Mouse (Mus musculus) lung, adult 18-20 months (tissue): ENCODE measurements at regions not wholly inside any gene's neighbourhood (a gene's known extent, or its start where the extent isn't known, plus 50 kb on each side); places are given as distances from the start of the nearest gene placed in this dataset.
A peak's percentile ranks its signal among the peaks of the same experiment; 100 is the strongest.

ENCODE experiments used
- DNase-seq, 2 experiments: peaks; one replicate each; pipeline ENCODE4 v3.0.0; 2022; ENCODE audit warnings: mixed read lengths in 2 of 2

DNA sequence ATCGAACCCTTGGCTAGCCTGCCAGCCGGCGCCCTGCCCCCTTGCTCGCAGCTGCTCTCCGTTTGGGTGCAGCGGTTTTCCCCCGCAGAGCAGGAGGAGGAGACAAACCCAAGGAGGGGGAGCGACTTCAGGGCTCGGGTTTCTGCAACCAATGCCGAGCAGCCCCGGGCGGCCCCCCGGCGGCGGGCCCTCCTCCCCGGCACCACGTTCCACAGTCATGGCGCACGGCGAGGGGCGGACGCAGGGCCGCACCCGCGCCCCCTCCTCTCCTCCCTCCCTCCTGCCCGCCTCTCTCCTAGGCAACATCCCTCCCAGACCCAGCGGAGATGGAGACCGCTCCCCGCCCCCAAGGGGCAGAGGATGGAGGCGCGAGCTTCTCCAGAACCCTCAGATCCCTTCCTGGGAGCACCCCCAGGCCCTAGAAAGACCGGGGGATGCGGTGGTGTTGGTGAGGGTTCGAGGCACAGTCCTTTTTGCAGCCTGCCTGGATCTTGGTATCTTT lies 129.4 kb upstream of the Ubr2 start:
- peak; percentile 86 to 90 for DNase-seq

GRCm38 (mm10) chr17:47139171-47139617 lies 128.8 kb upstream of the Ubr2 start:
- DNase-seq: no peak

GRCm38 (mm10) chr17:47138174-47138573 lies 127.8 kb upstream of the Ubr2 start:
- DNase-seq: no peak

- DNase-seq: no peak
These were observed 125.0 kb upstream of the Ubr2 start for GRCm38 (mm10) chr17:47135391-47135790.

DNA sequence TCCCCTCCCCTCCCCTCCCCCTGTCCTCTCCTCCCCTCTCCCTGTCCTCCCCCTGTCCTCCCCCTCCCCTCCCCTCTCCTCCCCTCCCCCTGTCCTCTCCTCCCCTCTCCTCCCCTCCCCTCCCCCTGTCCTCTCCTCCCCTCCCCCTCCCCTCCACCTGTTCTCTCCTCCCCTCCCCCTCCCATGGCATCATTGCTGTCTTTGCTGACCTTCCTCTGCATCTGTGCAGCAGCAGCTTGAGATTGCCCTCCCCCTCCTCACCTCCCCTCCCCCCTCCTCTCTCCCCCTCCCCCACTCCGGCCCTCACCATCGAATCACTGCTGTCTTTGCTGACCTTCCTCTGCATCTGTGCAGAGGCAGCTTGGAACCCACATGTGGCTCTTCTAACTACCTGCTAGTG lies 123.4 kb upstream of the Ubr2 start:
- DNase-seq: no peak

- DNase-seq: no peak
These were observed 117.2 kb upstream of the Ubr2 start for GRCm38 (mm10) chr17:47127571-47127970.

DNA sequence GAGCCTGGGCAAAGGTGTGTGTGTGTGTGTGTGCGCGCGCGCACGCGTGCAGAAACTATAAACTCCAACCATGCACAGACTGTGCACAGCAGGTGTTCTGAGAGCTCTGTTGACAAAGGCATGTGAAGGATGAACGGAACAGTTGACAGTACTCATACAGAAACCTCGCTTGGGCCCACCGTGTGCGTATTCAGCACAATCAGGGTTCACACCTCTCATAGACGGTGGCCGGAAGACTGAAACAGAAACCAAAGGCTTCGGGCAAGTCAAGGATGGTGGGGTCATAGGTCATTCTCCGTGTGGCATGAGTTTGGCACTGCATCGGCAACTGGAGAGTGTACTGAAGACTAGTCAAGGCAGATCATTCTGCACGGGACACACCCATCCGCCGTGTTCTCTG lies 113.2 kb upstream of the Ubr2 start:
- DNase-seq: no peak

DNA sequence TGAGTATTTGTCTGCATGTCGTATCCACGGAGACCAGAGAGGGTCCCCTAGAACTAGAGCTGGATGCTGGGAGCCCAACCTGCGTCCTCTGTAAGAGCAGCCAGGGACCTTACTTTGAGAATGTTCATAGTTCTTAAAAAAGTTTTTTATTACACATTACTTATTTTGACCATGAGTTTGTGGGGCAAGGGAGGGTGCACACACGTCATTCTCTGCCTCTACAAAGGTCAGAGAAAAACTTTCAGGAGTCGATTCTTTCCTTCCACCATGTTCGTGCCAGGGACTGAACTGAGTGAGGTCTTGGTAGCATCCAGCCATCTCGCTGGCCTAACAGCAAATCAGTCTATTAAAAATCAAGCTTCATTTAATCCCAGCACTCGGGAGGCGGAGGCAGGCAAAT lies 111.9 kb upstream of the Ubr2 start:
- DNase-seq: no peak

DNA sequence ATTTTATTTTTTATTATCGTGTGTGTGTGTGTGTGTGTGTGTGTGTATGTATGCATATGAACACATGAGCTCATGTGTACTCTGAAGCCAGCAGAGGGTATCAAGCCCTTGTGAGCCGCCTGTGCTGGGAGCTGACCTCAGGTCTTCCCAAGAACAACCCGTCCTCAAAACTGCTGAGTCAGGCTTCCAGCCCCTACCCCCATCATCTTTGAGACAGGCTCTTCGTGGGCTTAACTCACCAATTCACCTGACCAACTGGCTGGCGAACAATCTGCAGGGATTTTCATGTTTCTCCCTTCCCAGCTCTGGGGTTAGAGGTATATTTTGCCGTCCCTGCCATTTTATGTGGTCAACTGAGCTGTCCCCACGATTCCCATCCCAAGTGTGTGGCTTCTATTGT lies 107.7 kb upstream of the Ubr2 start:
- no peak for DNase-seq

DNA sequence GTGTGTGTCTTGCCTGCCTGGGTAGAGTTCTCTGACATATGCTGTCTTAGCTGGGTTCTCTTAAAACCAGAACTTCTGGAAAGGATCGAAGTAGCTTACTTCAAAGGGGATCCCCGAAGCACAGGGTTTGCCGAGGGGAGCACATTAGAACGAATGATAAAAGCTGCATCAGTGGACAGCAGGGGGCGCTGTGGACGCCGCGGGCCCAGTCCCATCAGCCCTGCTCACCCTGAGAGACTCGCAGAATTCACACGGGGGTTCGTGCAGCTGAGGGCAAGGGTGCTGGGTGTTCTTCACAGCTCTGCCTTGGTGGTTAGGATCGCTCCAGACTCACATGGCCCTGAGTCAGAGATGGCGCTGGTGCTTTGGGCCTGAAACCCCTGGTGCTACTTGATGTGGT lies 105.4 kb upstream of the Ubr2 start:
- peak in 1 of 2 experiments; percentile 19 for DNase-seq

DNA sequence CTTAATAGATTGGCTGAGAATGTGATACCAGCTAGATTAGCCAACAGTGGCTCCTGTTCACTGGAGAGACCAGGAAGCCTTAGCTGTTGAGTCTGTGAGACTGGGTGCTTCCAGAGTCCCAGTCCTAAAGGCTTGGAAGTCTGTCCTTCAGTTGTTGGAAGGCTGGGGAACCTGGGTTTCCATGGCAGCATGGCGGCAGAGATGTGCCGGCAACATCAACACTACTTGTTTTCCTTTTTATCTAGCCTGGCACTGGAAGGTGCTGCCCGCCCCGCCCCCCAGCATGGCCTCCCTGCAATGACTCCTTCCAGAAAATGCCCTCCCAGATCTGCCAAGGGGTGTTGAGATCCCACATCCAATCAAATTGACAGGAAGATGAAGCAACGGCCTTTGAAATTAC lies 104.8 kb upstream of the Ubr2 start:
- no peak for DNase-seq

- no peak for DNase-seq
These were observed 104.4 kb upstream of the Ubr2 start for GRCm38 (mm10) chr17:47114736-47115135.

- peak in 1 of 2 experiments; percentile 28 for DNase-seq
These were observed 102.3 kb upstream of the Ubr2 start for GRCm38 (mm10) chr17:47112556-47113225.

DNA sequence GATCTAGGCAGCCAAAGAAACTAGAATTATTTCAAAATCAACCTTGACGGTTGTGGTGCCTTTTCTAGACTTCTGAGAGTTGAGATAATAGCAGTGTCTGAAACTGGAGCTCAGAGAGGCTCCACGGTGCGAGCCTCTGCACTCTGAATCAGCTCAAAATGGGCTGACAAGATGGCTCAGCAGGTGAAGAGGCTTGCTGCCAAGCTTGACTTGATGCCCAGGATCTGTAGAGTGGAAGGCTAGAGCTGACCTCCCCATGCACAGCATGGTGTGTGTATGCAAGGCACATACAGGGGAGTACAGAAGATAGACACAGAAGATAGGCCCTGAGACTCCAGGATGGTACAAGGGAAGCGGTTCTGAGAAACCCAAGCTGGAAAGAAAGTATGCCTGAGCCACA lies 100.5 kb upstream of the Ubr2 start:
- DNase-seq: no peak

DNA sequence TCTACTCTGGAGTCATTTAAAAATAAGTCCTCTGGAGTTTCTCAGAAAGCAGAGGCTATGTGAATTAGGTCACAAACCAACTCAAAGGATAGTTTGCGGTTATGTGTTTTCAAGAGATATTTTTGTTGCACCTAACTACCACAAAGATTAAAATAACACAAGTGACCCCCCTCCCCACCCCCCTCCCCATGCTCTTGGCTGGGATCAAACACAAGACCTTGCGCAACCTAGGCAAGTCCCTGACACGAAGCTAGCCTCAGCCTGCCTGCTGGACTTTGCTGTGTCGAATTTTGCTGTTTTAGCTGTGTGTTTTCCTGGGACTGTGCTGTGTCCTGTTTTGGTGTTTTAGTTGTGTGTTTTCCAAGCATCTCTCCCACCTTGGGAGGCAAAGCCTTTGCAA lies 94.0 kb upstream of the Ubr2 start:
- no peak for DNase-seq

DNA sequence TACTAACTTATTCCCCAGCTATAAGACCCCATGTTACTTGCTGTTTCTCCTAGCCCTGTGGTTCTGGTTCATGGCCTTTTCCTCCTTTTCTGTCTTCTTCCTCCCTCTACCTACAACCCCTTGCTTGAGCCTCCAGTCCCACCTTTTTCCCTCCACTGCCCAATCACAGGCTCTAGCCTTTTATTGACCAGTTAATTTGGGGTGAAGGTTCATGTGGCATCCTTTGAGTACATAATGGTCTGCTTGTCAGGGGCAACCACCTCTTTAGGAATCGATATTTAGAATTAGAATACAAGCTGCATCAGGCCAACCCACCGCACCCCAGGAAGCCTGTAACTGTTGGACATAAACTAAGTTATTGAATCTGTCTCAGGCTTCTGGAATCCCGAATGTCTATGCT lies 84.8 kb upstream of the Ubr2 start:
- DNase-seq: no peak

GRCm38 (mm10) chr17:47092076-47092475 lies 81.7 kb upstream of the Ubr2 start:
- no peak for DNase-seq

- peak; percentile 29 to 40 for DNase-seq
These were observed 79.4 kb upstream of the Ubr2 start for GRCm38 (mm10) chr17:47089769-47090168.

DNA sequence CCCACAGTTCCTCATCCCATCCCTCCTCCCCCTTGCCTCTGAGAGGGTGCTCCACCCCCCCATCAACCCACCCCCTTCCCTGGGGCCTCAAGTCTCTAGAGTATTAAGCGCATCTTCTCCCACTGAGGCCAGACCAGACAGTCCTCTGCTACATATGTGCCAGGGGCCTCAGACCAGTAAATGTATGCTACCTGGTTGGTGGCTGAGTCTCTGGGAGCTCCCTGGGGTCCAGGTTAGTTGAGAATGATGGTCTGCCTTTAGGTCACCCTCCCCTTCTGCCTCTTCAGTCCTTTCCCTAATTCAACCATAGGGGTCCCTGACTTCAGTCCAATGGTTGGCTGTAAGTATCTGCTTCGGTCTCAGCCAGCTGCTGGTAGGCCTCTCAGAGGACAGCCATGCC lies 58.9 kb upstream of the Ubr2 start:
- no peak for DNase-seq

GRCm38 (mm10) chr17:47065307-47065901 lies 55.0 kb upstream of the Ubr2 start:
- peak; percentile 15 to 34 for DNase-seq

DNA sequence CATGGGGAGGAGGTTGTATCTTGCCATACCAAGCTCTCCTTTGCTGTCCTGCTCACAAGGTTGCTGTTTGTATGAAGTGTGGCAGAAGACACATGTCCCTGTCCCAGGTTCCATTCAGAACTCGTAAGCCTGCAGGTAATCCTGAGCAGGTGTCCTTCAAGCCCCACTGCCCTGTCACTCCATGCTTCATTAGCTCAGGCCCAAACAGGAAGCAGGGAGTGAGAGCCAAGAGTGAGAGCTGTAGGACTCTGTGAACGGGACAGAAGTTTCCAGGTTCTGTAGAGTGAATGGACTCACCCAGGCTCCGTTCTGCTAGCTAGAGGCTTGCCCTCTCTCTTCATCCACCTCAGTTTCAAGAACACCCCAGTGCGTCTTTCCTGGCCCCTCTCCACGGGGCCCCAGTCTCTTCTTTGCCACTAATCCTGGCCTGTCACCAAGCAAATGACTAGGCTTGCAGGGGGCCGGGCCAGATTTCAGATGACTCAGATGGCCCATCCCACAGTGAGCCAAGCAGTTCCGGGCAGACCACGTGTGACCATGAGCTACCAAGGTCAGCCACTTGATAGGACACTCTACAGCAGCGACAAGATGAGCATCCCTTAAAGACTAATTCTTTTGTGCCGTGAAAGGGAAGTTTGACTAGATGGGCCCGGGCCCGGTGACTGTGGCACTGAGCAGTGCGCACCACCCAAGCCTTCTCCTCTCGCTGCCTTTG lies 54.4 kb upstream of the Ubr2 start:
- DNase-seq: no peak

GRCm38 (mm10) chr17:47064006-47064405 lies 53.6 kb upstream of the Ubr2 start:
- no peak for DNase-seq

DNA sequence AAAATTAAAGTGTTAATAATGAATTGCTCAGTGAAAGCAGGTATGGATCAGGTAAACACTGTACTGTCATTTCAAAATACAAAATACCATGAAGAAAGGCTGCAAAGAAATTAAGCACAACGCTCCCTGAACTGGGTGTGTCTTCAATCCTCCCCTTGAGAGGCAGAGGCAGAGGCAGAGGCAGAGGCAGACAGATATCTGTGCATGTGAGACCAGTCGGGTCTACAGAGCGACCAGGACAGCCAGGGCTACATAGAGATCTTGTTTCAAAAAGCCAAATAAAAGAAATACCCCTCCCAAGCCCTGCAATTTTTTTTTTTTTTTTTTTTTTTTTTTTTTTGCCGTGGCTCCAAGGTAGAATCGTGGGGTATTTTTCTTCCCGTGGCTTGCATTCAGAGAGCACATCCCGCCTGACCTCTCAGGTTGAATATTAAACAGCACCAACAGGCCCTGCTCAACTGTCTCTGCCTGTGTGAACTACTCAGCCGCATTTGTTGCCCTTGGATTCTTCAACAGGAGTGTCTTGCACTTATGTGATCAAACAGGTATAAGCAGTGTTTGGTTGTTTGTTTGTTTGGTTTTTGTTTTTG lies 50.8 kb upstream of the Ubr2 start:
- no peak for DNase-seq
